ENCODE assay signal across 8 mouse cellular contexts in genomic region chr10:39540995-39541394, GRCm38 (mm10).
DNase-seq lines count a peak whose midpoint lies in the region; ATAC-seq and TF ChIP-seq lines count a peak whose summit lies in the region.

No protein-coding gene starts in this region.

- H3K4me3 ChIP-seq in lung, embryonic 14.5 days (ENCODE audit: low read depth, low read length): no peak overlapping the region
- H3K4me3 ChIP-seq in hindbrain, embryonic 15.5 days: no peak overlapping the region

- intact Hi-C loops in left cerebral cortex, postnatal 25 days (cut with DNase I): loop anchor here (2.0 kb wide), 1 partner anchor 192 kb away; the partner anchor contains the start of gene Rev3l

- WGBS in lung, embryonic 14.5 days: 15% methylated on average over 7 of the region's 7 CpGs
- WGBS in hindbrain, embryonic 15.5 days: 4% methylated on average over 7 of the region's 7 CpGs

- peaks cover 9% of the 10 kb centered on the region; the same call in 1 of the 2 replicates for H3K36me3 ChIP-seq in lung, embryonic 14.5 days (ENCODE audit: insufficient read depth)
- peaks cover 8% of the 10 kb centered on the region; the same call in 1 of the 2 replicates for H3K36me3 ChIP-seq in hindbrain, embryonic 15.5 days

- H3K9me3 ChIP-seq in lung, embryonic 14.5 days (ENCODE audit: low read depth, low read length): no peaks in the 10 kb centered on the region
- H3K9me3 ChIP-seq in hindbrain, embryonic 15.5 days: no peaks in the 10 kb centered on the region

- H3K27me3 ChIP-seq in lung, embryonic 14.5 days (ENCODE audit: insufficient read depth, low read length): no peaks in the 10 kb centered on the region
- no peaks in the 10 kb centered on the region for H3K27me3 ChIP-seq in hindbrain, embryonic 15.5 days

- peak; percentile 71 for DNase-seq in lung, embryonic 14.5 days
- DNase-seq in lung, postnatal 36 days: no peak
- peak; percentile 81 for DNase-seq in embryo, embryonic 11 days
- peak; percentile 37 to 59 for DNase-seq in left cerebral cortex, postnatal 25 days (ENCODE audit: low spot score in 2 of 2)
- peak; percentile 89 for DNase-seq in retina, postnatal 1 day
- DNase-seq in testis, postnatal 14 days (ENCODE audit: low spot score): no peak
- no peak for DNase-seq in gastrocnemius, adult 8-10 months (ENCODE audit: low spot score in 2 of 2)

- no peak overlapping the region; the same call in 1 of the 2 replicates for H3K9ac ChIP-seq in lung, embryonic 14.5 days
- H3K9ac ChIP-seq in hindbrain, embryonic 15.5 days: peak overlapping the region; percentile 23; the same call in 1 of the 2 replicates

- peaks cover 39% of the 10 kb centered on the region for H3K4me1 ChIP-seq in lung, embryonic 14.5 days (ENCODE audit: insufficient read depth)
- H3K4me1 ChIP-seq in hindbrain, embryonic 15.5 days (replicated peaks): peaks cover 65% of the 10 kb centered on the region

- no peak overlapping the region for H3K4me2 ChIP-seq in lung, embryonic 14.5 days
- H3K4me2 ChIP-seq in hindbrain, embryonic 15.5 days: no peak overlapping the region

- no peak for TF ChIP-seq CTCF in lung, embryonic 14.5 days (IDR thresholded peaks at IDR 0.05; ENCODE audit: low read depth)

- H3K27ac ChIP-seq in lung, embryonic 14.5 days (ENCODE audit: low read depth): peak overlapping the region; percentile 87
- peak overlapping the region; percentile 92 for H3K27ac ChIP-seq in hindbrain, embryonic 15.5 days (replicated peaks)

- peak; percentile 23; the same call in 1 of the 2 replicates for ATAC-seq in lung, embryonic 14.5 days (ENCODE audit: insufficient read depth)
- peak; percentile 82 for ATAC-seq in hindbrain, embryonic 15.5 days (ENCODE audit: low FRiP score, low read depth)

Comparison
In these comparisons a context has a peak if more than half of its experiments do, and no peak if none do; other contexts are left out.
1. DNase-seq: peak in lung, embryonic 14.5 days (single experiment), embryo, embryonic 11 days (single experiment), left cerebral cortex, postnatal 25 days (2 of 2) and retina, postnatal 1 day (single experiment); none in lung, postnatal 36 days (single experiment), testis, postnatal 14 days (single experiment) and gastrocnemius, adult 8-10 months (0 of 2).